Mouse (Mus musculus) effector memory CD4-positive, alpha-beta T cell, adult 5 months (primary cell): ENCODE measurements around the gene Tsc22d2. TPM values are rescaled to one million over a fixed set of nuclear protein-coding genes. Genes with fewer than 3 reads are reported as not detected.

Experiments
- polyA plus RNA-seq: library from polyadenylated mRNA; unstranded; fragments of 100-300 nt; shearing (Covaris generic); gene quantifications from one replicate; pipeline ENCODE4 v1.2.1, GENCODE M21; 2017

Gene Tsc22d2
- 130 TPM for polyA plus RNA-seq

GRCm38 (mm10) chr3:58414234-58414938, at the start of gene Tsc22d2:
Gene Tsc22d2 (plus strand): TSS chr3:58414715.

Other genes with a start within 250 kb of the Tsc22d2 start
- gene Eif2a, start 111.1 kb downstream of the Tsc22d2 start, polyA plus RNA-seq = 30.0 TPM
- 194 TPM for gene Serp1, start 111.2 kb downstream of the Tsc22d2 start, polyA plus RNA-seq
- gene Selenot, start 161.9 kb downstream of the Tsc22d2 start, polyA plus RNA-seq = 34.0 TPM
- not detected for gene Erich6, start 222.5 kb downstream of the Tsc22d2 start, polyA plus RNA-seq